Mouse (Mus musculus) urinary bladder, postnatal 10 days (tissue): Measurements from ENCODE around the gene Cpa4.

Experiments used
- DNase-seq: peaks from one replicate; pipeline ENCODE4 v3.0.0; 2022; ENCODE audit warnings: low spot score

Cpa4 gene

DNA sequence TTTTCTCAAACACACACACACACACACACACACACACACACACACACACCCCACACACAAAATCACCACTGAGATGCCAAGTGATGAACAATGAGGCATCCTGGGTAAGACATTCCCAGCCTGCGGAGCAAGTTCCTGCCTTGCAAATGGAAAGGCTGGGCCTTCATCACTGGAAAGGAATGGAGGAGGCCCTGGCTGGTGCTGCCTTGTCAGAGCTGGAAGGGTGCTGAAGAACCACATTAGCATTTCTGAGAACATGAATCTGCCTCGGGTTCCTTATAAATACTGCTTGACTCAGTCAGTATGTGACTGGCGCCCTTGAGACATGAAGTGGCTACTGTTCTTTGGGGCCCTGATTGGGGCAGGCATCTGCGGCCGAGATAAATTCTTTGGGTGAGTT, at the start of gene Cpa4:
Gene Cpa4, plus strand, starts transcription at position 301 of the 400 bp plus-strand sequence.
- no peak for DNase-seq

DNA sequence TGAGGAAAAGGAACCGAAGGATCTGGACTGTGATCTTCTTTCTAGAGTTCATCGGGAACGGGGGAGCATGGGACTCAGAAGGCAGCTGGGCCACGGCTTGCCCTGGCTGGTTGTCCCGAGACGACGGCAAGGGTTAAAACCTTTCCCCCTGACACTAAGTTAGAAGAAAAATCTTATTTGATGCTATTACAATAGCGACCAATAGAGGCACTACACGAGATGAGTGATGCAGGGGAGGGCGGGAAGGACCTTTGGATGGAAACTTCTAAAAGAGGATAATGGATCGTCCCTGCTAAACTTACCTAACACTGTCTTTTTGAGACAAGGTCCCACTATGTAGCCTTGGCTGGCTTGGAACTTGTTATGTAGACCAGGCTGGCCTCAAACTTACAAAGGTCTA, 47.8 kb upstream of the Cpa4 start:
- no peak for DNase-seq

DNA sequence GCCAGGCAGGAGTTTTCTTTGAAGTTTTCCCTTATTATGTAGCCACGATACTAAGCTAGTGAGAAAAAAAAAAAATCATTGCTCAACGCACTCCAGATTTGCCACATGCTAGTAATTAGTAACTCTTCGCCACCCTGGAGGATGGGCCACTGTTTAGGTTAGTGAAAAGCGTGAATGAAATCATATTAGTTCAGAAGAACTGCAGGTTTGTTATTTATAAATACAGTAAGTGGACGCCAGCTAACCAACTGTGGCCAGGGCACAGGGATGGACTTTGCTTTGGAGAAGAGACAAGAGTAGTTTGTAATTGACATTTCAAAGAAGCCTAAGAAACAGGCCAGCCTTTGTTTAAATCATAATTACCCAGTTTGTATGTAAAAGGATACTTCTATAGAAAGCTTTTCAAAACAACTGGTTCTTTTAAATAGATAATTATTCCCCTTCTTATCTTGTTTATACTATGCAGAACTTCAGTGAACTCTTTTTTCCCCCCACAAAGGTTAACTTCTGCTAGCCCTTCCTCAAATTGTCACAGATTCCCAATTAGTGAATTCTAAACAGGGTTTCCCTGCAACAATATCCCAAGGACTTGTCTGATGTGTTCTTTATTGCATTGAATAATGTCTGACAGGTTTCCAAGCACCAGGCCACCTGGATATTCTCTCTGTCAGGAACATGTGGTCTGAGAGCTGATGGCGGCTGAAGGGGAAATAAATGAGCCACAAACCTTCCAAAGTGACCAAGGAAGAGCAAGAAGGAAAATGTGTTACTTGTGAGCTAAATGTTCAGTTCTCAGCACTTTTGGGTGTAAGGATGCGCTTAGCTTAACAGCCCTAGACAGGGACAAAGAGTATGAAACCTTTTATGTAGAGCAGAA, 42.5 kb upstream of the Cpa4 start:
- DNase-seq: no peak

DNA sequence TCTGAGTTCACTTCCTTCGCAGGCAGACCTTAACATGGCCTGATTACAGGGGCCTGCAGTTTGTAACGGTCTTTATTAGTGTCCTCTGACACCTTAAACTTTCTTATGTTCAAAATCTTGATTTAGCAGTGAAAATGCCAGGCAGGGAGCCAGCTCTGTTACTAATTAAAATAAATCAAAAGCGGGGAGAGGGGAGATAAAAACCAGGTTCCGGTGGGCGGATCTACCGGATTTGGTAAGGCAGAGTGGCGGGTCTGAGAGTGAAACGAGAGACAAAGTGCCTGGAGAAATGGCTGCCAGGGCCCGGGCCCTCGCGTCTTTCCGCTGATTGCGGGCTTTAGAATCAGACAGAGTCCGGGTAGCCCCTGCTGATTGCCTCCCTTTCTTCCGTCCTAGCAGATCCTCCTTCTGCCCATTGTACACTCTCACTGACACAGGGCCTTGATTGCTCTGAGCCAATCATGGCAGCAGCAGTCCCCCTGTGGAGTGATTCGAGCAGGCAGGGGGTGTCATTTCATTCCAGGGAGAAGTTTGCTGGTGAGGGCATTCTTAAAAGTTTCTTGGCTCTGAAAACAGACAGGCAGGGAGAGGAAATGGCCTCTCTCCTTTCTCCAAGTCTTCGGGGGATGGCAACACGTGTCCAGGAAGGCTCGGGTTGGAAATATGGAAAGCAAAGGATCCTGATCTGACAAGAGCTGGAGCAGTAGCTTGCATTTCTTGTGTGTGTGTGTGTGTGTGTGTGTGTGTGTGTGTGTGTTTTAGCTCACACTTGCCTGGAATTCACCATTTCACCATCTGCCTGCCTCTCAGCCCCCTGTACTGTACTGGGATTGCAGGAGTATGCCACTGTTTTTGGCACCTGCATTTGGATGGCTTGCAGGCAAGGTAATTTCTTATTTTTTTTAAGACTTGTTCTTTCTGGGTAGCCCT, 41.3 kb upstream of the Cpa4 start:
- no peak for DNase-seq

- DNase-seq: no peak
Measured at GRCm38 (mm10) chr6:30528800-30529199, 39.4 kb upstream of the Cpa4 start.

- no peak for DNase-seq
Measured at GRCm38 (mm10) chr6:30535340-30535739, 32.8 kb upstream of the Cpa4 start.

DNA sequence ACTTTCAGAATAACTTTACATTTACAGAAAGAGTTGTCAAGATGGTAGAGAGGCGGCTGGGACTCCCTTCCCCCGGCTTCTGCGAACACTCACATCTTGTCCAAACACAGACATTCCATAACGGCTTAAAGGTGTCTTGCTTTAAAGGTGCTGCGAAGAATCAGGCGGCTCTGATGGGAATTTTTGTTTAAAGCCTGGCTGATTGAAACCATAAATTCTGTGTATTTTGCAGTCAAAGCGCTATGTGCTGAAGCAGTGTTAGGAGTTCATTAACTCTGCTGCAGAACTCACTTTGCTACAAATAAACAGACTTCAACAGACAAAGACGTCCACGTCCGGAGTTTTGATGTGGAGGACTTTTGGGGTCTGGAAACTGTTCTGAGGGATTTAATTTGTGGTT, 29.9 kb upstream of the Cpa4 start:
- DNase-seq: no peak

- no peak for DNase-seq
Measured at GRCm38 (mm10) chr6:30538800-30539199, 29.4 kb upstream of the Cpa4 start.

DNA sequence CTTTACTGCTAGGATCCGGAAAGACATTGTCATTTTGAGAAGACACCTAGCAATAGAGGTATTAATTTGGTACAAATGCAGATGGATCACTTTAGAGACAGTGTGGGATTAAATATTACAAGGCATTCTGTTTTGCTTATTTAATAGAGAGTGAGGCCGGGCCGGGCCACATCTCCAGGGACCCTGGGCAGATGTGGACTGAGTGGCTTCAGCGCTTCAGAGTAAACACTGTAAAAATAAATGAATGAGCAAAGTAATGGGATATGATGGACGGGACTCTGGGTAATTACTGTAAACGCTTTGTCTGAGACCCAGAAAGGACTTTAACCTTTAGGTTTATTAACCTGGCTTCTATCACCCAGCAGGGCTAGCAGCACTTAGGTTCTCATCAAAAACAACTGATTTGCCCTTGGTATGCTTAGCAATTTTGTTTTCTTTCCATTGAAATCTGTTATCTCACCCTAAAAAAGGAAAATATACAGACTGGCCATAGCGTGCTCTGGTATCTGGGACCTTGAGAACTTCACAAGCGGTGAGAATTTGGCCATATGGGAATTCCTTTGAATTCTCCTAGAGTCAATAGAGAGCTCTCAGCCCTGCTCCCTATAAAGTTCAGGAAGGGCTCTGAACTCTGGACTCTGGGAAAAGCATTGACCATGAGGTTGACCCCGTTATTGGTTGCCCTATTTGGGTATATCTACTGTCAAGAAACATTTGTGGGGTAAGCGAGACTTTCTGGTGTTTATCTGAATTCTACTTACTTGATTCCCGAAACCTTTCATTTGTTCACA, 27.0 kb upstream of the Cpa4 start, which contains the start of gene Cpa2:
Gene Cpa2, plus strand, starts transcription at position 574 of the 791 bp plus-strand sequence.
- DNase-seq: no peak

DNA sequence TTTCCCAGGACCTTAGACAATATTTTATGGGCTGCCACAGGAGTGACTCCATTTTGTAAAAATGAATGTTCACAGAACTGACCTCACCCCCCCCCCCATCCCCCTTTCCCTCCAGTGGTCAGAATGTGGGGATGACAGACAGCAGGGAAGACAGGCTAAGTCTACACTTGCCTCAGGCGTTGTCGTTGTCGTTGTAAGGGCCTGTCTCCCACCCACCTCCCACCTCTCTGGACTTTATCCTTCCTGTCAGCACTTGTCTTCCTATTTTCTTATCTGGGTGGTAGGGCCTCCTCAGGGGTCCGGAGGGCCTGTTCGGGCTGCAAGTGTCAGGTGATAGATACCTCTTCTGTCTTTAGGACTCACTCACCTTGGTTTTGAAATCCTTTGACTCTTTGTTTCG, 25.9 kb upstream of the Cpa4 start:
- DNase-seq: no peak

DNA sequence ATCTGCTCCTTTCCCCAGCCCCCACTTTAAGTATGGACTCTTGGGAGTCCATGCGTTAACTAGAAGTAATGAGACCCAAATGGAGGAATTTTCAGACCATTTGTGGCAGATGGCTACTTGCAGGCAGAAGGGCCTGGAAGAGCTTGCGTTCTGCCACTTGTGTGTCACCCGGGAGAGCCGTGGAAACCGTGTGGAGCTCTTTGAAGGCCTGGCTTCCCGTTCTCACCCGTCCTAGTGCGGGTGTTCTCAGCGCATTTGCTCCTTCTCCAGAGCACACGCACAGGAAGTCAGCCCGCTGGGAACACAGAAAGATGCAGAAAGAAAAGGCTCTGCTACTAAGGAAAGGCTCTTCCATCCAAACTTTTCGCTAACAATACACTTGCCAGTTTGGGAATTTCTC, 25.1 kb upstream of the Cpa4 start:
- no peak for DNase-seq

GRCm38 (mm10) chr6:30543851-30544250, 24.3 kb upstream of the Cpa4 start:
- DNase-seq: no peak

GRCm38 (mm10) chr6:30545689-30546088, 22.5 kb upstream of the Cpa4 start:
- no peak for DNase-seq

- DNase-seq: no peak
Measured at GRCm38 (mm10) chr6:30546571-30547273, 21.4 kb upstream of the Cpa4 start.

DNA sequence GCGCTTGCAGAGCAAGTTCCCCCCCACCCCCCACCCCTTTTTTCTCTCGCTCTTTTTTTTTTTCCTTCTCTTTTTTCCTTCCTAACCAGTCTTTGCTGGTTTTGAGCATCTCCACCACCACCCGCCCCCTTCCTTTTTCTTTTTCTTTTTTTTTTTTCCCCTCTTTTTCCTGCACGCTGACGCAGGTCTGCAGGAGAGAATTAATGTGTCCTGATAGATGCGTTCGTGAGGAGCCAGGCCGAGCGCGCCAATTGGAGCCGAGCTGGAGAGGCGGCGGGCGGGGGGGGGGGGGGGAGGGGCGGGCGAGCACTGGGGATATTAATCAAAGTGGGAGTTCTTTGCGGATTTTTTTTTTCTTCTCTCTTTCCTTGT, 20.9 kb upstream of the Cpa4 start:
- DNase-seq: no peak

DNA sequence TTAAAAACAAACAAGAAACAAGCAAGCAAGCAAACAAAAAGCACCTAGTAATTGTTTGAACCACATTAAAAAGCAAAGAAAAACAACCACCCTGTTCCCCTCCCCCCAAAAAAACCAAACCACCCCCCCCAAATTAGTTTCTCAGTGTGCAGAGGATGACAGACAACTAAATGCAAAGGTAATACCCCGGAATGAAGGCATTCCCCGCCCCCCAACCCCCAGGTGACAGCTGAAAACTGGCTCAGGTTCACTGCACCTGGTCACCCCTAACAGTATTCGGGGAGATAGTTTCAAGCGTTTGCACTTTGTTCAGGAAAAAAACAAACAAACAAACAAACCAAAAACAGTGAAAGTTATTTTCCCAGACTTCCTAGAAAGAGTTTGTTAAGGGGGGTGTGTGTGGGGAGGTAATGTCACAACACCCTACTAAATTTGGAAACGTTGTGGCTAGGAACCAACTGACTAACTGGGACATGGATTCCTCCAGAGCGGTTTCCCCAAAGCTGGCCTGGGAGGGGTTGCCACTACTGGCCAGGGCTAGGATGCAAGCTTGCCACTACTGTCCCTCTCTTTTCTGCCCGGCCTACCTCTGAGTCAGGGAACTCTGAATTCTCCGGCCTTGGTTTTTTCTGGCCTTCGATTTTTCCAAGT, 20.4 kb upstream of the Cpa4 start:
- no peak for DNase-seq

DNA sequence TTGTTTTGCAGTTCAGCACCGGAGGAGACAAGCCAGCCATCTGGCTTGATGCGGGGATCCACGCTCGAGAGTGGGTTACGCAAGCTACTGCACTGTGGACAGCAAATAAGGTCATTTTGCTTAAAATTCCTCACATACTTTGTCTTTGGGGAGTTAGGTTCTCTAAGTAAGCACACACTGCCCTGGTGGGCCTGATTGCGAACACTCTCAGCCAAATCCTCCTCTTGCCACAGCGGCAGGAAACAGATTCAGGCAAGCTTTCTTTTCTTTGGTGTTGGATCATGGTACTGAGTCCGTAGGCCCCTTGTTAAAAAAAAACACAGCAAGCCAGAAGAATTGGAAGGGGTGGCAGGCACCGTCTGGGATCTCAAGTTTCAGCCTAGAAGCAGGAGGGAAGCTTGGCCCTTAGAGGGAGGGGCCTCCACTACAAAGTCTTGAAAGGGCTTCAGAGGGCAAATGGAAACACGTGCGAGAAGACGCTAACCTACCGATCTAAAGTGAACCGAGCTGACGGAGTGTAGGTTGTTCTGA, 18.9 kb upstream of the Cpa4 start:
- DNase-seq: no peak

DNA sequence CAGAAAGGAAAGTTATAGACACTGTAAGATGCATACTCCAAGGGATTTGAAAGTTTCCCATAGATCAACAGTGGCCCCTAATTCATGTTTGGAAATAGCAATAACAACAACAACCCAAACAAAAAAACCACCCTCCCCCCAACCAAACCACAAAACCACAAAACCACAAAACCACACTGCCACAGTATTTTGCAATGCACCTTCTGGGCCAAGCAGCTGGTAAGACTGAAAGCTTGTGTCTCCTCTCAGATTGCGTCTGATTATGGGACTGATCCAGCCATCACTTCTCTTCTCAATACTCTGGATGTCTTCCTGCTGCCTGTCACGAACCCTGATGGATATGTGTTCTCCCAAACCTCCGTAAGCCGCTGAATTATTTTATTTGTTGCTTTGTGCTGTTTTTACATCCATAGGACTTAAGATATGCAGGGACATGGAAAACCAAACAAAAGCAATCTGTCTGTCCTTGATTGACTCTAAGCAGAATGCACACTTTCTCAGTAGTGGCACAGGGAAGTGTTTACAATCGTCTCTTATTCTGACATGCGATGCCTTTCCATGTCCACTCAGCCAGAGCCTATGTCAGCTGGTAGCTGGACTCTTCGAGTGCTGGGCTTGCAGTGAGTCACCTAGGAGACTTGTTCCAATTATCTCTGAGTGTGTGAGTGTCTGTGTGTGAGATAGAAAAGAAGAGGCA, 17.5 kb upstream of the Cpa4 start:
- DNase-seq: no peak

- no peak for DNase-seq
Measured at GRCm38 (mm10) chr6:30551193-30551515, 17.0 kb upstream of the Cpa4 start.
